Comparison of ENCODE assay signal across 19 mouse cellular contexts in the genomic region with DNA sequence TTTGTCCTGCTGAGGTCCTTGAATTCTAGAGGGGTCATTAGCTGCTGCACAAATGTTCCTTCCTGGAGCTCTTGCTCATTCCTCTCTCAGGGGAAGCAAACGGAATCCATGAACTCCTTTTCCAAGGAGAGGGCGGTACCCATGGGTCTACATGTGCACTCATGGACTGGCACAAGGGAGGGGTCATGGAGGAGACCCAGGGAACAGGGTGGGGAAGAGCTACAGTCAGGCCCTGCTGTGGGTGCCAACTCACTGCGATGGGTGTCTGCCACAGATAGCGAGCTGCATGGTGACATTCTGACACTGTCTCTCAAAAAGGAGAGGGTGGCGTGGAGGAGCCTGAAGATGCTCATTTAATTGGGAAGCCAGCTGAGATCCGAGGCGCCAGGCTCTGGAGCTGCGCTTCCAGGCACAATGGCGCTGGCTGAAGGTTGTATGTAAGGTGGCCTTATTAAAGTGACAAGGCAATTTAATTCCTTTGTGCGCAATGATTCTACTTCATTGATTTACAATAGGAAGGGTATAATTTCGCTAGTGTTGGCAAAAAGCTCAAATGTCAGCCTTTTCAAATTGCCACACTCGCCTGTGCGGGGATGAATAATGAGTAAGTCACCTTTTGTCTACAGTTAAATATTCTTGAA. TPM values are rescaled to one million over a fixed set of nuclear protein-coding genes. Genes with fewer than 3 reads are reported as not detected.
DNase-seq lines count a peak whose midpoint lies in the region; ATAC-seq lines count a peak whose summit lies in the region.
"Had no signal": no experiment of that assay in that cellular context is flagged by ENCODE, and none has a peak within 500 bp of the region (broad histone marks: within the 10 kb centered on the region; RNA-seq: fewer than 3 reads in every experiment).

No protein-coding gene starts in this region.

- H3K27ac ChIP-seq in neural tube, embryonic 11.5 days (ENCODE audit: low read depth, low read length) = 0 out of 2 replicates have a peak overlapping the region, but pooled peaks have one; percentile 20
- H3K27ac ChIP-seq in forebrain, embryonic 14.5 days (ENCODE audit: low read depth, low read length) = peak overlapping the region; percentile 53
- peak overlapping the region; percentile 3; the same call in 1 of the 2 replicates for H3K27ac ChIP-seq in hindbrain, embryonic 15.5 days (replicated peaks)
- H3K27ac ChIP-seq in neural tube, embryonic 15.5 days (replicated peaks) = no peak overlapping the region
- H3K27ac ChIP-seq: limb, embryonic 15.5 days had no signal

- peaks cover 9% of the 10 kb centered on the region for H3K4me1 ChIP-seq in neural tube, embryonic 11.5 days (ENCODE audit: control insufficient read depth, insufficient read depth, low read length)
- H3K4me1 ChIP-seq in forebrain, embryonic 14.5 days (ENCODE audit: control insufficient read depth, insufficient read depth, low read length) = peaks cover 11% of the 10 kb centered on the region
- H3K4me1 ChIP-seq in hindbrain, embryonic 15.5 days (replicated peaks) = peaks cover 11% of the 10 kb centered on the region
- peaks cover 11% of the 10 kb centered on the region for H3K4me1 ChIP-seq in neural tube, embryonic 15.5 days
- H3K4me1 ChIP-seq: heart, embryonic 12.5 days; limb, embryonic 15.5 days; megakaryocyte, embryonic 14.5 days had no signal

- no peak overlapping the region for H3K9ac ChIP-seq in neural tube, embryonic 11.5 days (ENCODE audit: low read length)
- peak overlapping the region; percentile 30; the same call in 1 of the 2 replicates for H3K9ac ChIP-seq in forebrain, embryonic 14.5 days (ENCODE audit: low read length)
- no peak overlapping the region for H3K9ac ChIP-seq in hindbrain, embryonic 15.5 days
- no peak overlapping the region for H3K9ac ChIP-seq in neural tube, embryonic 15.5 days (replicated peaks)
- H3K9ac ChIP-seq: heart, embryonic 12.5 days; limb, embryonic 15.5 days had no signal

- peaks cover 5% of the 10 kb centered on the region; the same call in 1 of the 2 replicates for H3K27me3 ChIP-seq in neural tube, embryonic 11.5 days (ENCODE audit: control insufficient read depth, insufficient read depth, low read length)
- peaks cover 5% of the 10 kb centered on the region; the same call in 1 of the 2 replicates for H3K27me3 ChIP-seq in forebrain, embryonic 14.5 days (replicated peaks; ENCODE audit: control insufficient read depth, insufficient read depth, low read length)
- no peaks in the 10 kb centered on the region for H3K27me3 ChIP-seq in hindbrain, embryonic 15.5 days
- H3K27me3 ChIP-seq in neural tube, embryonic 15.5 days (replicated peaks) = peaks cover 10% of the 10 kb centered on the region; the same call in 1 of the 2 replicates

- DNase-seq in neural tube, embryonic 11.5 days (ENCODE audit: low spot score) = peak; percentile 47
- DNase-seq in neural tube, embryonic 10.5 days (ENCODE audit: extremely low spot score, low spot score) = no peak
- peak; percentile 81 for DNase-seq in forebrain, embryonic 14.5 days (ENCODE audit: low spot score)
- DNase-seq in thymus, postnatal 4 days = no peak
- DNase-seq in layer of hippocampus, postnatal 36 days = no peak
- no peak for DNase-seq in left cerebral cortex, postnatal 4 days
- DNase-seq: cerebellum, adult 11 months; gastrocnemius, postnatal 25 days; kidney, adult 9 months; lung, adult 18-20 months; thymus, postnatal 25 days had no signal

- WGBS in neural tube, embryonic 11.5 days = 48% methylated on average over 13 of the region's 13 CpGs
- 17% methylated on average over 13 of the region's 13 CpGs for WGBS in forebrain, embryonic 14.5 days
- WGBS in hindbrain, embryonic 15.5 days = 39% methylated on average over 13 of the region's 13 CpGs
- WGBS in neural tube, embryonic 15.5 days = 29% methylated on average over 13 of the region's 13 CpGs

- H3K4me2 ChIP-seq in neural tube, embryonic 11.5 days (ENCODE audit: low read depth) = 0 out of 2 replicates have a peak overlapping the region, but pooled peaks have one; percentile 14
- H3K4me2 ChIP-seq in forebrain, embryonic 14.5 days (ENCODE audit: low read length) = 0 out of 2 replicates have a peak overlapping the region, but pooled peaks have one; percentile 1
- H3K4me2 ChIP-seq in hindbrain, embryonic 15.5 days = no peak overlapping the region
- no peak overlapping the region for H3K4me2 ChIP-seq in neural tube, embryonic 15.5 days
- H3K4me2 ChIP-seq: heart, embryonic 12.5 days; limb, embryonic 15.5 days had no signal

- H3K36me3 ChIP-seq in neural tube, embryonic 11.5 days (ENCODE audit: control insufficient read depth, insufficient read depth, low read length) = no peaks in the 10 kb centered on the region
- no peaks in the 10 kb centered on the region for H3K36me3 ChIP-seq in forebrain, embryonic 14.5 days (ENCODE audit: control insufficient read depth, insufficient read depth, low read length)
- no peaks in the 10 kb centered on the region for H3K36me3 ChIP-seq in hindbrain, embryonic 15.5 days
- H3K36me3 ChIP-seq in neural tube, embryonic 15.5 days = no peaks in the 10 kb centered on the region
- H3K36me3 ChIP-seq: heart, embryonic 12.5 days; limb, embryonic 15.5 days had no signal

- no peak overlapping the region for H3K4me3 ChIP-seq in neural tube, embryonic 11.5 days (ENCODE audit: low read depth, low read length)
- no peak overlapping the region for H3K4me3 ChIP-seq in forebrain, embryonic 14.5 days (ENCODE audit: low read depth, low read length)
- no peak overlapping the region for H3K4me3 ChIP-seq in hindbrain, embryonic 15.5 days
- H3K4me3 ChIP-seq in neural tube, embryonic 15.5 days (replicated peaks) = no peak overlapping the region
- H3K4me3 ChIP-seq: heart, embryonic 12.5 days; limb, embryonic 15.5 days; megakaryocyte, embryonic 14.5 days had no signal

- no peaks in the 10 kb centered on the region for H3K9me3 ChIP-seq in neural tube, embryonic 11.5 days (ENCODE audit: control insufficient read depth, low read length)
- no peaks in the 10 kb centered on the region for H3K9me3 ChIP-seq in forebrain, embryonic 14.5 days (replicated peaks; ENCODE audit: control insufficient read depth, low read length)
- H3K9me3 ChIP-seq in hindbrain, embryonic 15.5 days = no peaks in the 10 kb centered on the region
- no peaks in the 10 kb centered on the region for H3K9me3 ChIP-seq in neural tube, embryonic 15.5 days (replicated peaks)
- H3K9me3 ChIP-seq: heart, embryonic 12.5 days; limb, embryonic 15.5 days; megakaryocyte, embryonic 14.5 days had no signal

- intact Hi-C loops in left cerebral cortex, postnatal 4 days (cut with DNase I) = no loop called here

- peak; percentile 72 for ATAC-seq in neural tube, embryonic 11.5 days (ENCODE audit: insufficient read depth, low FRiP score, low TSS enrichment)
- ATAC-seq in forebrain, embryonic 14.5 days = peak; percentile 82
- peak; percentile 69 for ATAC-seq in hindbrain, embryonic 15.5 days (ENCODE audit: low FRiP score, low read depth)
- peak; percentile 52; the same call in 1 of the 2 replicates for ATAC-seq in neural tube, embryonic 15.5 days (ENCODE audit: low FRiP score)
- ATAC-seq: activated CD4-positive, CD25-positive, alpha-beta regulatory T cell, adult 4 months; CD4-positive, CD25-positive, alpha-beta regulatory T cell, adult 4 months had no signal

RNA-seq across cellular contexts. Expression of a gene that starts 55.9 kb away (rescaled TPM):
- polyA plus RNA-seq in neural tube, embryonic 11.5 days (2014; fragmentation: Nextera tagmentation; extraction: Ambion mirVana) = not detected in 2 replicates
- polyA plus RNA-seq in forebrain, embryonic 14.5 days (2014; fragmentation: Nextera tagmentation; extraction: Ambion mirVana) = 0.58 TPM in 1 of 2 replicates, not detected in the other
- 0.28 and 0.32 TPM in 2 replicates for polyA plus RNA-seq in hindbrain, embryonic 15.5 days (2015; fragmentation: Nextera tagmentation; extraction: Ambion mirVana)
- polyA plus RNA-seq in neural tube, embryonic 15.5 days (2015; fragmentation: Nextera tagmentation; extraction: Ambion mirVana) = 0.61 and 0.67 TPM in 2 replicates
- total RNA-seq in layer of hippocampus, postnatal 36 days (2021) = 1 to 10 TPM in 1 of 2 experiments, under 1 TPM in 1; 0.48 to 1.6 TPM
- not detected for total RNA-seq in left cerebral cortex, postnatal 4 days (2021)
- total RNA-seq: gastrocnemius, postnatal 25 days had no signal
- polyA plus RNA-seq: activated CD4-positive, CD25-positive, alpha-beta regulatory T cell, adult 4 months; CD4-positive, CD25-positive, alpha-beta regulatory T cell, adult 4 months; cortical plate, adult 2 months; limb, embryonic 15.5 days had no signal

Comparison
In these comparisons a context has a peak if more than half of its experiments do, and no peak if none do; other contexts are left out.
1. DNase-seq: peak in neural tube, embryonic 11.5 days (single experiment) and forebrain, embryonic 14.5 days (single experiment); none in neural tube, embryonic 10.5 days (single experiment), thymus, postnatal 4 days (single experiment), layer of hippocampus, postnatal 36 days (0 of 2) and left cerebral cortex, postnatal 4 days (single experiment).
2. H3K4me2 ChIP-seq: peak in neural tube, embryonic 11.5 days (single experiment) and forebrain, embryonic 14.5 days (single experiment); none in hindbrain, embryonic 15.5 days (single experiment) and neural tube, embryonic 15.5 days (single experiment).
3. Peak in every context shown above with its lines, with median percentiles within 50 percentile points of each other: ATAC-seq.